Mouse (Mus musculus) CH12.LX (cell line): ENCODE measurements around the gene Mrpl20.

Experiments
- CTCF ChIP-seq, 2 experiments: IDR thresholded peaks in 1 of 2; conservative IDR thresholded peaks in 1 of 2; 2 replicates each; pipeline ENCODE4 v1.5.1; 2011 to 2012; ENCODE audit warnings: low read depth in 2 of 2, low read length in 2 of 2, improper control_type of control experiment in 1 of 2, inconsistent platforms in 1 of 2, mild to moderate bottlenecking in 1 of 2, moderate library complexity in 1 of 2
- POLR2A ChIP-seq: IDR thresholded peaks from 2 replicates; pipeline ENCODE4 v1.6.1; 2011; ENCODE audit warnings: low read depth, mild to moderate bottlenecking, improper control_type of control experiment, low read length
- USF1 ChIP-seq: IDR thresholded peaks from 2 replicates; pipeline ENCODE4 v1.6.1; 2014; ENCODE audit warnings: low read depth, mild to moderate bottlenecking, inconsistent platforms, low read length, improper control_type of control experiment

DNA sequence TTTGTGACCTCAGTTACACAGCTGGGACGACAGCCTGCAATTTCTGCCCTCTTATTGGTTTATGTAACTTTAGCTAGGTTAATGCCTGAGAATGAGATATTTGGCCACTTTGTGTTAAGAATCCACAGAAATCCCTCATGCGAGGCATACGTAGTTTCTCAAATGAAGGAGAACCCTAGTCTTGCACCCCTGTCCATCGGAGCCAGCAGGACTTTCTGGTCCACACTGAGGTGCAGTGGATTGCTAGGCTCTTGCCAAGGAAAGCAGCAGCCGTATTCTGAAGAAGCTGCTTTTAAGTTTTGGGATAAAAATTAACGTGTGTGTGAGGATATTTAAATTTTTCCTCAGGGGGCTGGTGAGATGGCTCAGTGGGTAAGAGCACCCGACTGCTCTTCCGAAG lies 27.9 kb downstream of the Mrpl20 start:
- TF ChIP-seq USF1 (no peak), CTCF (conservative IDR thresholded peaks at IDR 0.05 in 1 of 2, IDR thresholded peaks at IDR 0.05 in 1 of 2; ENCODE audit: low read depth in 2 of 2, low read length in 2 of 2) (no peak), POLR2A (no peak)
